Mouse (Mus musculus): ENCODE measurements around the gene Gpr137b.
"Not testable (repeated sequence)": the region's sequence is repeated elsewhere in the genome, so short reads cannot be mapped to it uniquely, and the experiment has no call there.

DNA sequence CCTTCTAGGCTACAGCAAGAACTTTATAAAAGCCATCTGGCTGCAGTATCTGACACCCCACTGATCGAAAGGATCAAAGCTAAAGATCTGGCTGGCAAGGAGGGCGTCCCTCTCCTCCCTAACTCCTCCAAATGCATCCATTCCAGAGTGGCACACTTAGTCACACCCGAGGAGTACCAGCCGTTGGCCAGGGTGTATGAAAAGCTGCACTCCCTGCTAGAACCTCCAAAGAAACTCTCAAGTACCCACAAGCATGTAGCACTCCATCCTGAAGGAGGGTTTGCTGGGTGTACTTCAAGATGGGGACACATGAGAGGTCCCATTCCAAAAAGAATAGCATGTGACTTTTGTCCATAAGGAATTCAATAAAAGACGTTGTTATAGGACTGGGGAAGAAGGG lies 9.0 kb upstream of the Gpr137b start:
- TF ChIP-seq GATA1 (IDR thresholded peaks at IDR 0.05; ENCODE audit: borderline replicate concordance, low read length); FLI1 (IDR thresholded peaks at IDR 0.05; ENCODE audit: low read length): not testable (repeated sequence)

Data from megakaryocyte, embryonic 14.5 days (primary cell).